Mouse (Mus musculus) lung, adult 2 months (tissue): ENCODE measurements around the gene Hal. TPM values are rescaled to one million over a fixed set of nuclear protein-coding genes. Genes with fewer than 3 reads are reported as not detected.

Source experiments
- DNase-seq: peaks from one replicate; pipeline ENCODE4 v3.0.0; 2022
- H3K4me1 ChIP-seq: fragments of 200-500 bp; 2 replicates; pipeline ENCODE4 v1.6.1; 2011; ENCODE audit warnings: low read length; ENCODE audit not compliant: control insufficient read depth, insufficient read depth
- H3K4me3 ChIP-seq: fragments of 200-500 bp; replicated peaks from 2 replicates; pipeline ENCODE3; 2011; ENCODE audit warnings: low read depth, mild to moderate bottlenecking, control low read depth, low read length; ENCODE audit errors: extremely low read depth
- CTCF ChIP-seq: fragments of 200-500 bp; IDR thresholded peaks from 2 replicates; pipeline ENCODE4 v1.5.1; 2011; ENCODE audit warnings: mild to moderate bottlenecking, low read length, control low read depth; ENCODE audit not compliant: insufficient read depth
- POLR2A ChIP-seq: fragments of 200-500 bp; IDR thresholded peaks from 2 replicates; pipeline ENCODE4 v1.6.1; 2011; ENCODE audit warnings: low read depth, mild to moderate bottlenecking, control low read depth, low read length, borderline replicate concordance; ENCODE audit errors: extremely low read depth
- WGBS: fragments of 180-500 bp; shearing (Covaris S2); methylation state at CpG from one replicate; pipeline ENCODE4 v1.1.7; 2018; 5-methylcytosine and 5-hydroxymethylcytosine counted together
- polyA plus RNA-seq: library from polyadenylated mRNA; depleted of rRNA; stranded (reverse); fragments of >200 nt; gene quantifications from 2 replicates; pipeline ENCODE4 v1.2.3, GENCODE M21; 2012; rRNA removed

Hal gene
- polyA plus RNA-seq: 0.45 and 0.83 TPM in 2 replicates

- no peak for DNase-seq
- no peaks in the 10 kb centered on the region for H3K4me1 ChIP-seq
- no peak within 1 kb of the TSS for H3K4me3 ChIP-seq
- 58% methylated on average over 17 of the region's 17 CpGs for WGBS
- TF ChIP-seq POLR2A (no peak), CTCF (no peak)
These were observed at the start of gene Hal for GRCm38 (mm10) chr10:93488066-93488827. TSS of gene Hal (plus strand) at chr10:93488768.

DNA sequence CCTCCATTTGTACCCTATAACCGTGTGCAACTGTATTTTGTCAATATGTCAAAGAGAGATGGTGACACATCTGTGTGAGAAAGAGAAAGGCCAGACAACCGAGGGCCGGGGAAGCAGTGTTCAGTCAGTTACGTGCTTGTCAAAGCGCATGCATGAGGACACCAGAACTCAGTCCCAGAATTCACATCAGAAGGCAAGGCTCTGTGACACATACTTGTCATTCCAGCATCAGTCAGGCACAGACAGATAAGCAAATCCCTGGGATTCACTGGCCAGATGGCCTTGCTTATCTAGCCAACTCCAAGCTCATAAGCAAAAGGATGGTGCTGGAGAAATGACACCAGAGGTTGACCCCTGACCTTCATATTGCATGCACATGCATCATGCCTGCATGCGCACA, 47.1 kb upstream of the Hal start:
- Histone ChIP-seq H3K4me3 (no peak overlapping the region), H3K4me1 (no peaks in the 10 kb centered on the region)
- DNase-seq: no peak
- TF ChIP-seq CTCF (no peak), POLR2A (no peak)
- WGBS: 79% methylated on average over 6 of the region's 6 CpGs

DNA sequence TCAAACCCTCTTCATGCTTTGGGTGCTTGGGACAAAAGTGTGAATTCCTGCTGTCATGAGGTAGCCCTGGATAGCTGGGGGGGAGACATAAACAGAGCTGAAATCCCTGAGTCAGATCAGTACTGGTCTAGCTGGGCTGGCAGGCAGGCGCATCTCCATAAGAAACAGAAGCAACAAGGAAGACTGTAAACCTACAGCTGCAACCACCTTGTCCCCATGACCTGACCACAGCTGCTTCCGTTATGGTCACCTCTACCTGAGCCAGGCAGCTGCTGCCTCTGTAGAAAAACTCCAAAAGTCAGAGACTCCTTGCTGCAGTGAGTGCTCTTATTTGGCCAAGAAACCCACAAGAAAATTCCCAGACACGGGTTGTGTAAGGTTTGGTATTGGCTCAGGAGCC, 46.4 kb upstream of the Hal start:
- WGBS: 76% methylated on average over 3 of the region's 3 CpGs
- DNase-seq: no peak
- Histone ChIP-seq H3K4me1 (no peaks in the 10 kb centered on the region), H3K4me3 (no peak overlapping the region)
- TF ChIP-seq CTCF: no peak
- no peak for TF ChIP-seq POLR2A

GRCm38 (mm10) chr10:93444407-93444806, 44.2 kb upstream of the Hal start:
- no peak for TF ChIP-seq POLR2A
- no peak for TF ChIP-seq CTCF
- Histone ChIP-seq H3K4me1 (no peaks in the 10 kb centered on the region), H3K4me3 (no peak overlapping the region)
- no peak for DNase-seq
- 65% methylated on average over 9 of the region's 9 CpGs for WGBS

GRCm38 (mm10) chr10:93447398-93447797, 41.2 kb upstream of the Hal start:
- H3K4me3 ChIP-seq: no peak overlapping the region
- WGBS: 44% methylated on average over 10 of the region's 10 CpGs
- H3K4me1 ChIP-seq: 0 out of 2 replicates have a peak, but pooled peaks cover 2% of the 10 kb centered on the region
- TF ChIP-seq CTCF (no peak), POLR2A (no peak)
- DNase-seq: no peak

GRCm38 (mm10) chr10:93454652-93455014, 33.9 kb upstream of the Hal start:
- 6% methylated on average over 7 of the region's 7 CpGs for WGBS
- TF ChIP-seq CTCF (no peak), POLR2A (no peak)
- H3K4me3 ChIP-seq: peak overlapping the region; percentile 11
- H3K4me1 ChIP-seq: peaks cover 6% of the 10 kb centered on the region
- no peak for DNase-seq

- WGBS: 75% methylated on average over 11 of the region's 11 CpGs
- no peak for TF ChIP-seq CTCF
- no peak for TF ChIP-seq POLR2A
- Histone ChIP-seq H3K4me1 (peaks cover 4% of the 10 kb centered on the region), H3K4me3 (no peak overlapping the region)
- DNase-seq: no peak
These were observed 28.5 kb upstream of the Hal start for GRCm38 (mm10) chr10:93460106-93460505.

GRCm38 (mm10) chr10:93462692-93463382, 25.7 kb upstream of the Hal start:
- Histone ChIP-seq H3K4me1 (no peaks in the 10 kb centered on the region), H3K4me3 (no peak overlapping the region)
- DNase-seq: no peak
- 86% methylated on average over 7 of the region's 7 CpGs for WGBS
- TF ChIP-seq CTCF (no peak), POLR2A (no peak)

DNA sequence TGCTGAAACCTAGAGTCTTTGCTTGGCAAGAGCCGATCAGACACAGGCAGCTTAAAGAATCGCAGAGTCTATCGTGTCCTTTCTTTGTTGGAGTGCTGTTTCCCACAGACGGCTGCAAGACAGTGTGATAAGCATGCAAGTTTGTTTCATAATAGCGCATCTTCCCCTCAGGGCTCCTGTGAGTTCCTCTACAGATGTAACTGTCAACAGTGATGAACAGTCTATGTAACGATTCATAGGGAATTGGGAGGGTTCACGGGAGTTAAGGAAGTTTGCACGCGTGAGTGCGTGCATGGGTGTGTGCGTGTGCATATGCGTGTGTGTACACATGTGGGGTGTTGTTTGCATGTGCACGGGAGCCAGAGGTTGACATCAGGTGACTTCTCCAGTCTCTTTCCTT, 25.0 kb upstream of the Hal start:
- Histone ChIP-seq H3K4me3 (no peak overlapping the region), H3K4me1 (no peaks in the 10 kb centered on the region)
- TF ChIP-seq CTCF: no peak
- TF ChIP-seq POLR2A: no peak
- 89% methylated on average over 13 of the region's 13 CpGs for WGBS
- DNase-seq: no peak

- Histone ChIP-seq H3K4me1 (peaks cover 3% of the 10 kb centered on the region; the same call in 1 of the 2 replicates), H3K4me3 (no peak overlapping the region)
- TF ChIP-seq POLR2A: no peak
- no peak for TF ChIP-seq CTCF
- DNase-seq: no peak
- 92% methylated on average over 4 of the region's 4 CpGs for WGBS
These were observed 21.3 kb upstream of the Hal start for GRCm38 (mm10) chr10:93467259-93467658.
